Mouse (Mus musculus): Measurements from ENCODE around the gene Gm5460.

The Gm5460 gene

DNA sequence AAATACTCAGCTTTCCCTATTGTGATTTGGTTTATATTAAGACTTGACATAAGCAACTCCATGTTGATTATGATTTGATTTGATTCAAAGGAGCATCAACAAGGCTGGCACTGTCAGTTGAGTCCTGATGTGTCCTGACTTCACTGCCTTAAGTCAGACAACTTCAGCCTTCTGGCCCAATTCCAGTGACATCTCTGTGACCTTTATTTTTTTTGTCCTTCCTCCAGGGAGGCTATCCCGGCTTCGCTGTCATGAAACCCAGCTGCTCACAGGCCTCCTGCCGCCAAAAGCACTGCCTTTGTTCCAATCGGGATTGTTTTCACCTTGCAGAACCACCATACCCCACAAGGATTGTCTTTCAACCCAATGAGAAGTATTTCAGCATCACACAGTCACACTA is 58.8 kb downstream of the Gm5460 start:
- DNase-seq (ENCODE audit: low read depth) = no peak

DNA sequence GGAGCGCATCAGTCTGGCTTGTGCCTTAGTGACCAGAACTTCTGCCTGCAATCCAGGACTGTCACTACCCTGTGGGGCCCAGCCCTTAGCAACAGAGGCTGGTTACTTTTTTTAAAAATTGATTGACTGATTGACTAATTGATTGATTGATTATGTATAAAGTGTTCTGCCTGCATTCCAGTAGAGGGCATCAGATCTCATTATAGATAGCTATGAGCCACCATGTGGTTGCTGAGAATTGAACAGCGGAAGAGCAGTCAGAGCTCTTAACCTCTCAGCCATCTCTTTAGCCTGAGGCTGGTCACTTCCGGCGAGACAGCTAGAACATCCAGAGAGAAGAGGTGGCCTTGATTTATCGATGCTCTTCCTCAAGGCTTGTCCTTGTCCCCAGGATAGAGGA is 60.7 kb downstream of the Gm5460 start:
- no peak for DNase-seq (ENCODE audit: low read depth)

DNA sequence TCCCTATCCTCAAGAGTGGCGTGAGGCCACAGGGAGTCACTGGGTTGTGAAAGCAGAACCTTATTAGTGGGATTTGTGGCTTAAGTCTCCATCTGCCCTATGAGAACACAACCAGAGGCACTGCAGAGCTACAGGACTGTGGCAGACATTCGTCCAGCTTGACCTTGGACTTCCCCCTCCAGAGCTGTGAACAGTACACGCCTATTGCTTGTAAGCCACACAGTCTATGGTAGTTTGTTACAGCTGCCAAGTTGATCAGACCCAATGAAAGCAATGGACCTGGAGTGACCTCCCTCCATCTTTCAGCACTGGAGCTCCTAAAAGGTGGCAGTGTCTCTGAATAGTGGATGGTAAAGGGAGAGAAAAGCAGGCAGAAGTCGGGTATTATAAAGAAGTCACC is 61.7 kb downstream of the Gm5460 start:
- DNase-seq (ENCODE audit: low read depth) = no peak

DNA sequence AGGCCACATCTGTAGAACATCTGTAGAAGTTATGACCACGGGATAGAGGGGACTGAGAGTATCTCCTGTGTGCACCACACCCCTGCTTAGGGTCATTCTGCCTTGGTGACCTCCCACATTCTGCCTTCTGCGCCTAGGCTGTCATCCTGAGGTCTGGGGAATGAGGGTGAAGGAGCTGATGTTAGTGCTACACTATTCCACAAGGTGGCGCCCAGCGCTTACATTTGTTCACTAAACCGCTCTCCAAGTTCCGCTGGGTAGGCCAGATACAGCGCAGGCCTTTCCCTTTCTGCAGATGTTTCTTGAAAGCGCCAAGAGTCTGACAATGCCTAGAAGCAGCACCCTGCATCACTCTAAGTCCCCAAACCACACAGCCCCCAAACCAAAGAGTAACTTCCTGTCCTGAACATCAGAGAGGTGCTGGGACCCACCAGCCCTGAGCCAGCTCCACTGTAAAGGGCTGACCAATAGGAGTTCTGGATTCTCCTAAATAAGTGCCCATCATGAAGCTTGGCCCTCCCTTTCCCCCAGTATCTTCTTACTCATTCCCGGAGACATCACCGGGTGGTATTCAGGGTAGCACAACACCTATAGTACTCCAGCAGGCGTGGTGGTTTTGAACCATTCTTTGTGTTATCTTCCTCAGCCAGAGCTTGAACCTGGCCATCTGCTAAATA is 63.9 kb downstream of the Gm5460 start:
- peak; percentile 23 for DNase-seq (ENCODE audit: low read depth)

DNA sequence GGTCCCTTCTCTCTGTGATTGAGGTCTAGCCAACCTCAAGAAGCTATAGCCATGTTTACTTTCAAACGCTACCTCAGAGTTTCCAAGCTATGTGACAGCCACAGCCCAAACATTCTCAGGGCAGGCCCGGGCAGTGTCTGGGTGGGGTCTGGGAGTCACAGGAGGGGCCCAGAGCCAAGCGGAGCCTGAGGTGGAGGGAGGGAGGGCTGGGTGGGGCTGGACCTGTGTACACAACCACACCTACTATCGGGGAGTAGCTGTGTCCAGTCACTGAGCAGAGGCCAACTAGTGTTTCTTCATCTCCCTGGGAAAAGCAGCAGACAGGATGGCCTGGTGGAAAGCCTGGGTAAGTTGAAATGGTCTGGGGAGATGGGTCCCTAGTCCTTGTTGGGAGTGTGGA is 69.2 kb downstream of the Gm5460 start, which contains the start of gene Anxa8:
Gene Anxa8, plus strand, starts transcription at position 251 of the 400 bp plus-strand sequence.
- no peak for DNase-seq (ENCODE audit: low read depth)

DNA sequence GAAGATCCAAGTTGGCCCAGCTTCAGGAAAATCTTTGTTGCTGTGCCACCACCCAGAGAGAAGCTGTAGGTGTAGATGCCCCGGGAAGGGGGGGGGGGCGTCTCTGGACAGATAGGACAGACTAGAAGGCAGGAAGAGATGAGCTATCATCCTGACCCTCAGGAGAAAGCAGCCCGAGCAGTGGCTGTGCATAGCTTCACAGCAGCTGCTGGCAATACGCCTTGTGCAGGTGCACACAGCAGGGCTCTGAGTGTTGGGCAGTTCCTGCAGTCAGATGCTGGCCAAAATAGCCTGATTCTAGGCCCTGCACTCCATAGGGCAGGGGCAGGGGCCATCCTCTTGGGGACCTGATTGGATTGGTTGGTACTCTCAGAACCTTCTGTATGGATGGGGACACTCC is 70.2 kb downstream of the Gm5460 start:
- DNase-seq (ENCODE audit: low read depth) = no peak

DNA sequence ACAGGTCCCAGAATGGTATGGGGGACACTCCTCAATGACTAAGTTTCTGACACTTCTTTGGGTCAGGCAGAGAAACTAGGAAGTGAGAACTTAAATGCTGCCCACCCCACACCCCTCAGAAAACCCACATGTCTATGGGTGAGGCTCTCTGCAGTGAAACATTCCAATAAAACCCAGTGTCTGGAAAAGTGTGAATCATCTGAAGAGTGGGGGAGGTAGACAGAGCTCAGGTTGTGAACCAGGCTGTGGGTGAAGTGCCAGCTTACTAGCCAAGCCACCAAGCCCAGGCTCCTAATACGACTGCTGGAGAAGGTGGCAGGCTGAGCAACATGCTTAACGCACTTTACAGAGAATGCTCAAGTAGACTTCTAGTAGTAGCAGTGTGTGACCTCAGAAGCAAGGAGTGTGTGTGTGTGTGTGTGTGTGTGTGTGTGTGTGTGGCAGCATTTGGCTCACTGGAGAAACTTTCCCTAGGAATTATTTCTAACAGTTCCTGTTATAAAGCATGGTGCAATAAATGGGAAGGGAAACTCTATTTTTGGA is 71.4 kb downstream of the Gm5460 start:
- no peak for DNase-seq (ENCODE audit: low read depth)

DNA sequence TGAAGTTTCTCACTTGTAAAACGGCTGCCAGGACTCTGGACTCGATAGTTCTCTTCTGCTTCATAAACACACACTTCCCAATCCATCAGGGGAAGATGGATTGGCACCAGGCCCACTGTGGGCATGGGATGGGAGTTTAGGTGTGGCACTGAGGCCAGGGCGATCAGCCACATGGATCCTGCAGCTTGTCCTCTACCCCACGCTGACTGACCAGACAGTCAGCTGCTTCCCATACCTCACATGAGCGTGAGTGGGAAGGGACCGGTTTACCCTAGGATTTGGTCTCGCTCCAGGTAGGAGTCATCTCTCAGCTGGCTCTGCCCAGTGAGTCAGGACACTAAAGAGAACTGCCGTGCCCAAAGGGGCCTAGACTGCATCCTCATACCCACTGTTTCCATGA is 73.2 kb downstream of the Gm5460 start:
- no peak for DNase-seq (ENCODE audit: low read depth)

DNA sequence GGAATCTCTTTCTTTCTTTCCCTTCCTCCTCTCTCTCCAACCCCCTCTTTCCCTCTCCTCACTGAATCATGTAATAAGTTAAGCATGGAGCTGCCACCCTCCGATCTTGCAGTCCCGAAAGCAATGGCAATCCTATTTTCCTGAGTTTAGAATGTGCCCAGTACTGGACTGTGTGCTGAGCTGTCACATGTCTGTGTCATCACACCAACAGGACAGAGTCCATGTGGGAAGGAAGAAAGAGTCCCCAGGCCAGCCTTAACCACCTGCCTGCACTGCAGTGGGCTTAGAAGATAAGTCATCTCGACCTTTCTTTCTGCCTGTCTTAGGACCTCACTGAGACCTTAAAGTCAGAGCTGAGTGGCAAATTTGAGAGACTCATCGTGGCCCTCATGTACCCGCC is 74.9 kb downstream of the Gm5460 start:
- DNase-seq (ENCODE audit: low read depth) = no peak

DNA sequence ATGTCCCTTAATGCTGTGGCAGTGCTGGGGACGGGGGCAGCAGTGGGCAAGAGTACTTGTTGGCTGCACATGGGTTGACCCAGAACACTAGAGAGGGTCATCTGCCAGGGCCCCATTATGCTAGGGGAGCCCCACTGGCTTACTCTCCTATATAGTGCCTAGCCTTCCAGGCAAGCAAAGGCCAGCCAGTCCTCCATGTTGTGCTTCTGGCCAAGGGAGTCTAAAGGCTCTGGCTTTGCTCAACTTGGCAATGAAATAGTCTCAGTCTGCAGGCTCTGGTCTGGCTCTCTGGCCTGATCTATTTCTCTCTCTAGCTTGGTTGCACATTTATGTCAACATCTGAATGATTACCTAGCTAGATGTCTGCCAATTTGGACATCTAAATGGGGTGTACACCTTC is 76.3 kb downstream of the Gm5460 start:
- DNase-seq (ENCODE audit: low read depth) = no peak

DNA sequence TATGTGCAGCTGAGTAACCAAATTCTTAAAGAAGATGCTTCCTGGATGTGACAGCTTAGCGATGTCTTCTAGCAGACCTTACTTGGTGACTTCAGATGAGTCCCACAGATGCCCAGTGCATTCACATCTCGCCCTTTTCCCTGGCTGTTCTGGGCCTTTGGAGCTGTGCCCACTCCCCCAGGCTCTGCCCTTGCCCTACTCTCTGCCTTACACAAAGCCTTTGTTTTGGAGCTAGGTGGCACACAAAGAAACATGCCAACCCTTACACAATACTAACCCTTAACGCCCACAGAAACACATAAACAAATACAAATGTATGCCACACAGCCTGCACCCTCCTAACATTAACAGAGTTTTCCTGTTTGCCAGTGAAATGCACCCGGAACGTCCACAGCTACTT is 79.6 kb downstream of the Gm5460 start:
- DNase-seq (ENCODE audit: low read depth) = no peak

Measured in c-Kit-positive CD71-positive TER-119-negative erythroid progenitor cells, embryonic 14.5 days (primary cell).